30 mouse cellular contexts compared by ENCODE assay signal in the genomic region with DNA sequence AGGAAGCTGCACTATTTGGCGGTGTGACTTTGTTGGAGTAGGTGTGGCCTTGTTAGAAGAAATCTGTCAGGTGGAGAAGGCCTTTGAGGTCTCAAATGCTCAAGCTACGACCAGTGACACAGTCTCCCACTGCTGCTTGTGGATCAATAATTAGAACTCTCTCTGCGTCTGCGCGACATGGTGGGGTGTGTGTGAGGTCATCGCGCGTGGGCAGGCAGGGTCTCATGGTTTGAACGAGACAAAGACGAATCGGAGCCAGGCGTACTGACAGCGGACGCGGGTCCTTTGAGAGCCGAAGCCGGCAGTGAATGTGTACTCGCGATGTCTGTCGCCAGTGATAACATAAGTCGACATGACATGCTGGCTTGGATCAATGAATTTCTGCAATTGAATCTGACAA. TPM values are rescaled to one million over a fixed set of nuclear protein-coding genes. Genes with fewer than 3 reads are reported as not detected.
DNase-seq lines count a peak whose midpoint lies in the region; ATAC-seq and TF ChIP-seq lines count a peak whose summit lies in the region.
"Had no signal": no experiment of that assay in that cellular context is flagged by ENCODE, and none has a peak within 500 bp of the region (broad histone marks: within the 10 kb centered on the region; RNA-seq: fewer than 3 reads in every experiment).

No protein-coding gene starts in this region.

- 77% methylated on average over 21 of the region's 21 CpGs for WGBS in hindbrain, postnatal 0 days
- 72% methylated on average over 21 of the region's 21 CpGs for WGBS in hindbrain, embryonic 13.5 days
- 88% methylated on average over 21 of the region's 21 CpGs for WGBS in forebrain, embryonic 13.5 days

- H3K36me3 ChIP-seq in hindbrain, postnatal 0 days (ENCODE audit: insufficient read depth, low read length): no peaks in the 10 kb centered on the region
- H3K36me3 ChIP-seq in hindbrain, embryonic 13.5 days: no peaks in the 10 kb centered on the region
- no peaks in the 10 kb centered on the region for H3K36me3 ChIP-seq in ES-Bruce4 (ENCODE audit: control insufficient read depth, insufficient read depth, low read length, poor library complexity, severe bottlenecking)
- no peaks in the 10 kb centered on the region for H3K36me3 ChIP-seq in forebrain, embryonic 13.5 days (ENCODE audit: poor library complexity, severe bottlenecking)
- H3K36me3 ChIP-seq: embryonic facial prominence, embryonic 10.5 days; embryonic facial prominence, embryonic 15.5 days; G1E had no signal

- H3K4me1 ChIP-seq in hindbrain, postnatal 0 days (ENCODE audit: insufficient read depth, low read length): no peaks in the 10 kb centered on the region
- no peaks in the 10 kb centered on the region for H3K4me1 ChIP-seq in hindbrain, embryonic 13.5 days (replicated peaks)
- H3K4me1 ChIP-seq in ES-Bruce4 (ENCODE audit: control insufficient read depth, insufficient read depth, low read length): no peaks in the 10 kb centered on the region
- no peaks in the 10 kb centered on the region for H3K4me1 ChIP-seq in forebrain, embryonic 13.5 days
- H3K4me1 ChIP-seq: embryonic facial prominence, embryonic 15.5 days had no signal

- DNase-seq in hindbrain, postnatal 0 days (ENCODE audit: low spot score): peak; percentile 8
- DNase-seq in ES-CJ7 (ENCODE audit: low read depth, low spot score): peak; percentile 31
- DNase-seq in brain, embryonic 14.5 days (ENCODE audit: low read depth): peak; percentile 28
- no peak for DNase-seq in kidney, adult 18-20 months
- DNase-seq: adrenal gland, adult 8-10 months; B cell, adult 2 months; cerebellum, adult 8-10 months; cerebellum, postnatal 25 days; gastrocnemius, postnatal 25 days; heart, adult 18-20 months; heart, postnatal 4 days; kidney, adult 8-10 months; kidney, postnatal 4 days; layer of hippocampus, postnatal 36 days; left cerebral cortex, postnatal 4 days; lung, adult 2 months; lung, postnatal 10 days; thymus, adult 2 months; thymus, postnatal 36 days had no signal

- no peaks in the 10 kb centered on the region for H3K9me3 ChIP-seq in hindbrain, postnatal 0 days (ENCODE audit: low read length)
- H3K9me3 ChIP-seq in hindbrain, embryonic 13.5 days: no peaks in the 10 kb centered on the region
- H3K9me3 ChIP-seq in ES-Bruce4 (replicated peaks; ENCODE audit: control insufficient read depth, insufficient read depth, low read length, poor library complexity, severe bottlenecking): no peaks in the 10 kb centered on the region
- H3K9me3 ChIP-seq in forebrain, embryonic 13.5 days (replicated peaks): no peaks in the 10 kb centered on the region
- H3K9me3 ChIP-seq: embryonic facial prominence, embryonic 10.5 days; embryonic facial prominence, embryonic 15.5 days; G1E had no signal

- no peak for TF ChIP-seq EP300 in ES-Bruce4 (IDR thresholded peaks at IDR 0.05; ENCODE audit: insufficient read depth, low read depth, low read length)

- H3K27me3 ChIP-seq in hindbrain, postnatal 0 days (ENCODE audit: insufficient read depth, low read length): no peaks in the 10 kb centered on the region
- H3K27me3 ChIP-seq in hindbrain, embryonic 13.5 days: no peaks in the 10 kb centered on the region
- H3K27me3 ChIP-seq in ES-Bruce4 (ENCODE audit: control insufficient read depth, insufficient read depth, low read length, poor library complexity, severe bottlenecking): no peaks in the 10 kb centered on the region
- no peaks in the 10 kb centered on the region for H3K27me3 ChIP-seq in forebrain, embryonic 13.5 days
- H3K27me3 ChIP-seq: embryonic facial prominence, embryonic 15.5 days had no signal

- TF ChIP-seq POLR2A in ES-Bruce4 (IDR thresholded peaks at IDR 0.05; ENCODE audit: insufficient read depth, low read length): no peak
- TF ChIP-seq POLR2A in brain, embryonic 14.5 days (IDR thresholded peaks at IDR 0.05; ENCODE audit: borderline replicate concordance, extremely low read depth, insufficient read depth, insufficient read length, poor library complexity, severe bottlenecking): no peak

- peak; percentile 55; the same call in 1 of the 2 replicates for ATAC-seq in hindbrain, postnatal 0 days
- ATAC-seq in hindbrain, embryonic 13.5 days (ENCODE audit: low FRiP score): no peak
- ATAC-seq in forebrain, embryonic 13.5 days: no peak
- ATAC-seq: forebrain, embryonic 14.5 days had no signal

- H3K27ac ChIP-seq in hindbrain, postnatal 0 days: no peak overlapping the region
- H3K27ac ChIP-seq in hindbrain, embryonic 13.5 days: no peak overlapping the region
- H3K27ac ChIP-seq in ES-Bruce4 (ENCODE audit: insufficient read depth, low read length): 0 out of 2 replicates have a peak overlapping the region, but pooled peaks have one; percentile 17
- H3K27ac ChIP-seq in forebrain, embryonic 13.5 days: no peak overlapping the region
- H3K27ac ChIP-seq: embryonic facial prominence, embryonic 10.5 days; embryonic facial prominence, embryonic 15.5 days; kidney, postnatal 0 days; liver, embryonic 14.5 days; macrophage had no signal

- H3K9ac ChIP-seq in hindbrain, postnatal 0 days (replicated peaks; ENCODE audit: low read length): no peak overlapping the region
- H3K9ac ChIP-seq in hindbrain, embryonic 13.5 days: no peak overlapping the region
- H3K9ac ChIP-seq in ES-Bruce4 (ENCODE audit: low read depth, poor library complexity, severe bottlenecking): no peak overlapping the region
- H3K9ac ChIP-seq in forebrain, embryonic 13.5 days: no peak overlapping the region
- H3K9ac ChIP-seq: embryonic facial prominence, embryonic 15.5 days; liver, embryonic 14.5 days had no signal

- no peak overlapping the region for H3K4me3 ChIP-seq in hindbrain, postnatal 0 days (ENCODE audit: low read length)
- H3K4me3 ChIP-seq in hindbrain, embryonic 13.5 days: no peak overlapping the region
- H3K4me3 ChIP-seq in ES-Bruce4 (ENCODE audit: low read depth, low read length): no peak overlapping the region
- H3K4me3 ChIP-seq in forebrain, embryonic 13.5 days: no peak overlapping the region
- H3K4me3 ChIP-seq: embryonic facial prominence, embryonic 10.5 days; embryonic facial prominence, embryonic 15.5 days had no signal

- no peak for TF ChIP-seq CTCF in hindbrain, postnatal 0 days (IDR thresholded peaks at IDR 0.05; ENCODE audit: low read depth)
- TF ChIP-seq CTCF in ES-Bruce4 (IDR thresholded peaks at IDR 0.05; ENCODE audit: low read depth, low read length): no peak
- TF ChIP-seq CTCF in brain, embryonic 14.5 days (IDR thresholded peaks at IDR 0.05; ENCODE audit: borderline replicate concordance, extremely low read depth, insufficient read depth, insufficient read length): no peak

- H3K4me2 ChIP-seq in hindbrain, postnatal 0 days (ENCODE audit: low read depth, low read length): no peak overlapping the region
- no peak overlapping the region for H3K4me2 ChIP-seq in hindbrain, embryonic 13.5 days
- no peak overlapping the region for H3K4me2 ChIP-seq in forebrain, embryonic 13.5 days
- H3K4me2 ChIP-seq: embryonic facial prominence, embryonic 15.5 days; heart, embryonic 11.5 days had no signal

RNA-seq across cellular contexts. Expression of a gene that starts 17.3 kb away (rescaled TPM):
- total RNA-seq in hindbrain, postnatal 0 days (2014; rRNA removed): 57.6 and 71.0 TPM in 2 replicates
- 38.7 and 39.2 TPM in 2 replicates for polyA plus RNA-seq in hindbrain, postnatal 0 days (2015; fragmentation: Nextera tagmentation; extraction: Ambion mirVana)
- 38.5 and 39.7 TPM in 2 replicates for polyA plus RNA-seq in hindbrain, embryonic 13.5 days (2015; fragmentation: Nextera tagmentation; extraction: Ambion mirVana)
- polyA plus RNA-seq in ES-Bruce4 (2011; ENCODE audit: insufficient read depth, insufficient read length, low read depth, missing spikeins): 35.1 and 35.4 TPM in 2 replicates
- 59.2 and 77.8 TPM in 2 replicates for polyA plus RNA-seq in brain, embryonic 14.5 days (2012; rRNA removed)
- polyA plus RNA-seq in forebrain, embryonic 13.5 days (2015; fragmentation: Nextera tagmentation; extraction: Ambion mirVana): 38.9 and 39.4 TPM in 2 replicates

RNA-seq across cellular contexts. Expression of a gene that starts 40.2 kb away (rescaled TPM):
- total RNA-seq in hindbrain, postnatal 0 days (2014; rRNA removed): 114 and 133 TPM in 2 replicates
- 27.3 and 34.9 TPM in 2 replicates for polyA plus RNA-seq in hindbrain, postnatal 0 days (2015; fragmentation: Nextera tagmentation; extraction: Ambion mirVana)
- 50.8 and 52.1 TPM in 2 replicates for polyA plus RNA-seq in hindbrain, embryonic 13.5 days (2015; fragmentation: Nextera tagmentation; extraction: Ambion mirVana)
- polyA plus RNA-seq in ES-Bruce4 (2011; ENCODE audit: insufficient read depth, insufficient read length, low read depth, missing spikeins): 91.4 and 96.4 TPM in 2 replicates
- polyA plus RNA-seq in brain, embryonic 14.5 days (2012; rRNA removed): 50.3 and 83.2 TPM in 2 replicates
- polyA plus RNA-seq in forebrain, embryonic 13.5 days (2015; fragmentation: Nextera tagmentation; extraction: Ambion mirVana): 59.4 and 68.9 TPM in 2 replicates
